Mouse (Mus musculus) intestine, postnatal 0 days (tissue): Measurements from ENCODE around the gene Tmem214. TPM values are rescaled to one million over a fixed set of nuclear protein-coding genes. Genes with fewer than 3 reads are reported as not detected.
A peak's percentile ranks its signal among the peaks of the same experiment; 100 is the strongest.

Experiments used
- ATAC-seq: fragments of 200-750 bp; cut with Nextera tagmentation; 2 replicates; pipeline ENCODE4 v1.8.0; 2017; ENCODE audit warnings: mild to moderate bottlenecking, moderate TSS enrichment, moderate library complexity
- H3K27ac ChIP-seq: fragments of 300-500 bp; sonication (generic); 2 replicates; pipeline ENCODE4 v1.5.1; 2014; ENCODE audit warnings: mild to moderate bottlenecking, low read depth, low read length, moderate library complexity
- H3K27me3 ChIP-seq: fragments of 300-500 bp; sonication (generic); replicated peaks from 2 replicates; pipeline ENCODE4 v1.6.1; 2014; ENCODE audit warnings: low read length, mixed read lengths; ENCODE audit not compliant: control insufficient read depth, insufficient read depth
- H3K36me3 ChIP-seq: fragments of 300-500 bp; sonication (generic); 2 replicates; pipeline ENCODE4 v1.6.1; 2014; ENCODE audit warnings: mild to moderate bottlenecking, moderate library complexity; ENCODE audit not compliant: control insufficient read depth, insufficient read depth
- H3K4me1 ChIP-seq: fragments of 300-500 bp; sonication (generic); replicated peaks from 2 replicates; pipeline ENCODE4 v1.6.1; 2014; ENCODE audit warnings: antibody characterized with exemption, low read length, mixed read lengths; ENCODE audit not compliant: control insufficient read depth, insufficient read depth
- H3K4me2 ChIP-seq: fragments of 300-500 bp; sonication (generic); replicated peaks from 2 replicates; pipeline ENCODE4 v1.6.1; 2014; ENCODE audit warnings: low read depth, mild to moderate bottlenecking, moderate library complexity
- H3K4me3 ChIP-seq: fragments of 300-500 bp; sonication (generic); 2 replicates; pipeline ENCODE4 v1.5.1; 2014; ENCODE audit warnings: low read depth, low read length
- H3K9ac ChIP-seq: fragments of 300-500 bp; sonication (generic); 2 replicates; pipeline ENCODE4 v1.6.1; 2014; ENCODE audit warnings: mild to moderate bottlenecking, low read depth, low read length
- H3K9me3 ChIP-seq: fragments of 300-500 bp; sonication (generic); 2 replicates; pipeline ENCODE4 v1.6.1; 2016; ENCODE audit warnings: mixed run types; ENCODE audit not compliant: control insufficient read depth
- CTCF ChIP-seq: sonication (generic); IDR thresholded peaks from 2 replicates; pipeline ENCODE4 v1.5.1; 2016; ENCODE audit warnings: low read depth, mild to moderate bottlenecking, control low read depth, antibody characterized with exemption, moderate library complexity
- WGBS: fragments of 180-500 bp; shearing (Covaris S2); extraction: QIAGEN DNeasy Blood & Tissue Kit; methylation state at CpG from one replicate; pipeline ENCODE4 v1.1.7; 2014; 5-methylcytosine and 5-hydroxymethylcytosine counted together
- polyA plus RNA-seq: library from polyadenylated mRNA; unstranded; fragments of >200 nt; fragmentation: Nextera tagmentation; extraction: Ambion mirVana; gene quantifications from 2 replicates; pipeline ENCODE4 v1.2.1, GENCODE M21; 2015

The Tmem214 gene
- polyA plus RNA-seq, 1 experiment from 2014 or later: 46.1 TPM

DNA sequence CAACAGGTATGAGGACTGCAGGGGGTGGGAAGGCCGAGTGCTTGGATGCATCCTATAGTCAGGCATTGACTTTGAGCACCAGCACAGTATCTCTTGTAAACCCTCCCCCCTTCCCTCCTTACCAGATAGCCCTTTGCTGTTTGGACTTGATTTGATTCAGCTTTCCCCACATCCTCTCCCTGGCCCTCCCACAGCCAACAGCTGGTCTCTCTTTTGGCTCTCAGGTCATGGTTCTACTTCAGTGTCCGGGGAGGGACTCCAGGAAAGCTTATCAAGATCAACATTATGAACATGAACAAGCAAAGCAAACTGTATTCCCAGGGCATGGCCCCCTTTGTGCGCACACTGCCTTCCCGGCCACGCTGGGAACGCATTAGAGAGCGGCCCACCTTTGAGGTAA, 22.6 kb downstream of the Tmem214 start:
- Histone ChIP-seq H3K4me2 (peak overlapping the region; percentile 17; the same call in 1 of the 2 replicates), H3K27ac (peak overlapping the region; percentile 15), H3K9ac (no peak overlapping the region), H3K36me3 (peaks cover 35% of the 10 kb centered on the region), H3K4me3 (no peak overlapping the region), H3K4me1 (no peaks in the 10 kb centered on the region), H3K9me3 (no peaks in the 10 kb centered on the region), H3K27me3 (no peaks in the 10 kb centered on the region)
- WGBS: 62% methylated on average over 7 of the region's 7 CpGs
- no peak for TF ChIP-seq CTCF
- ATAC-seq: no peak

DNA sequence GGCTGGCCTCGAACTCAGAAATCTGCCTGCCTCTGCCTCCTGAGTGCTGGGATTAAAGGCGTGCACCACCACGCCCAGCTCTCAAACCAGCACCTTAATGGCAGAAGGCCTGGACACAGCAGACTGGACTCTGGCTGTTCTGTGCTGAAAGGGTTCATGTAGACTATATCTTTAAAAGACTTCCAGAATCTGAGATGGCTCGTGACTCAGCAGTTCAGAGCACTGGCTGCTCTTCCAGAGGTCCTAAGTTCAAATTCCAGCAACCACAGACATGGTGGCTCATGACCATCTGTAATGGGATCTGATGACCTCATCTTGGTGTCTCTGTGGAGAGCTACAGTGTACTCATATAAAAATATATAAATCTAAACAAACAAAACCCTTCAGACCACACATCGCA, 34.0 kb downstream of the Tmem214 start:
- H3K4me2 ChIP-seq: no peak overlapping the region
- no peaks in the 10 kb centered on the region for H3K27me3 ChIP-seq
- TF ChIP-seq CTCF: no peak
- peaks cover 25% of the 10 kb centered on the region for H3K36me3 ChIP-seq
- H3K4me1 ChIP-seq: no peaks in the 10 kb centered on the region; the same call in none of the 2 replicates
- no peak overlapping the region for H3K27ac ChIP-seq
- peak; percentile 60 for ATAC-seq
- 81% methylated on average over 5 of the region's 5 CpGs for WGBS
- no peak overlapping the region for H3K9ac ChIP-seq
- H3K4me3 ChIP-seq: no peak overlapping the region
- no peaks in the 10 kb centered on the region for H3K9me3 ChIP-seq

DNA sequence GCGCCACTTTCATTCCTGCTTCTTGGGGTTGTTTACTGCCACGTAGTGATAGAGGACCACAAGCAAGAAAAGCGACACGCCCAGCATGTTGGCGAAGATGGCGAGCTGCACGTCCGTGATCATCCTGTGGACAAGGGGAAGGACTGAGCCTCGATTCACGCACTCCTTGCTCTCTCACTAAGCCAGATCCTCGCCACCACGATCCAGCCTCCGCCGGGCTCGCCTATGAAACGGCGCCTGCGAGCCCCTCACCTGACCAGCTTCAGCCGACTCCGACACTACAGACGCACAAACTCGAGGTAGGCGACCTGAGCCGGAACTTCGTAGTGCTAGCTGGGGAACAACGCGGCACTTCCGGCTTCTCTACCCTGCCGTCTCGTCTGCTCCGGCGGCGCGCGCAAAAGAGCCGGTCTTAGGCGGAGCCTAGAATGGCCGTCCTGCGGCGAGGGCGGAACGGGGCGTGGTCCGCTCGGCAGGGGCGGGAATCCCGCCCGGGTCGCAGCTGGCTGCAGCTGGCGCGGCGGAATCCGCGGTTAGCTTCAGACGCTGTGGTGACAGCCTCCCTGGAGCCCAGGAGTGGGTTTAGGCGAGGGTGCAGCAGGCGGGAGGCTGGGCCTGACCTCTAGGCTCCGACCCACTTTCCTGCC, 39.7 kb downstream of the Tmem214 start, which contains the start of gene Ost4:
Gene Ost4, minus strand, starts transcription at position 376 of the 647 bp plus-strand sequence.
- H3K4me3 ChIP-seq: peak within 1 kb of the TSS; percentile 75
- H3K4me1 ChIP-seq: peaks cover 24% of the 10 kb centered on the region
- ATAC-seq: peak; percentile 89
- TF ChIP-seq CTCF: no peak
- H3K36me3 ChIP-seq: peaks cover 25% of the 10 kb centered on the region
- H3K27me3 ChIP-seq: no peaks in the 10 kb centered on the region
- no peaks in the 10 kb centered on the region for H3K9me3 ChIP-seq
- peak within 1 kb of the TSS; percentile 95 for H3K27ac ChIP-seq
- H3K9ac ChIP-seq: peak within 1 kb of the TSS; percentile 81
- WGBS: under 1% methylated on average over 58 of the region's 58 CpGs
- H3K4me2 ChIP-seq: peak within 1 kb of the TSS; percentile 90

DNA sequence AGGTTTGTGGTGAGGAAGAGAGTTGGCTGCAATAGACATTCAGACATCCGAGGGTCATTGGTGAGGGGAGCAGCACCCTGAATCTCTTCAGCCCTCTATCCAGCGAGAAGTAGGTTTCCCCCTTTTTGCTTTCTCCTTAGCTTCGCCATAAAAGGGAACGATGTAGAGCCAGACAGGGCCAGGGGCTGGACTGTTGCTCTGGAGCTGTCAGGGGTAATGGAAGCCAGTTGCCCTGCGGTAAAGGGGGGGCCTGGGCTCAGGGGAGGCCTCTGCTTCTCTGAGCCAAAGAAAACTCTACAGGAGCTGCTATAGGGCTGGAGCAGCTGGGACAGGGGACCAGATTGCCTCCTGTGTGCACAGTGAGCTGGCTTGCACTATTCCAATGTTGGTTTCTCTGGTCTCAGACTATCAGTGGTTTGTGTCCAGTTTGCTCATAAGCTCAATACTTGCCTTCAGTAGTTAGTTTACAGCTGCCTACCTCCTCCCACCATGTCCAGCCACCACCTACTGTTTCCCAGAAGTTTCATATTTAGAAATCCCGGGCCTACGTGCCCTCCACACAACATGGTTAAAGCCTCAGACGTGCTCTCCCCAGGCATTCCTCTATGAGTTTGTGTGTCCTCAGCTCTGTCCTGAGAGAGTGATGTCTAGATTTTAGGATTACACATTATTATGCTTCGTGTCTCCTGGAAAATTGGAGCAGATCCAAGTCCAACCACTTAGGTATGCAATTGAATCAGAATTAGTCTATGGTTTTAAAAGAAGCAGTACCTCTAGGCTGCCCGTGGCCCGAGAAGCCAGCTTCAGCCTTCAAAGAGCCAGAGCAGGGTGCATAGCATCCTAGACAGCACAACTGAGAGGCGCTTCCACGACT, 40.9 kb downstream of the Tmem214 start:
- H3K4me1 ChIP-seq: peaks cover 24% of the 10 kb centered on the region
- H3K9me3 ChIP-seq: no peaks in the 10 kb centered on the region
- H3K9ac ChIP-seq: peak overlapping the region; percentile 69; the same call in 1 of the 2 replicates
- no peak for TF ChIP-seq CTCF
- no peaks in the 10 kb centered on the region for H3K27me3 ChIP-seq
- peak overlapping the region; percentile 95 for H3K27ac ChIP-seq
- H3K36me3 ChIP-seq: peaks cover 23% of the 10 kb centered on the region
- WGBS: 25% methylated on average over 13 of the region's 13 CpGs
- no peak for ATAC-seq
- peak overlapping the region; percentile 90 for H3K4me2 ChIP-seq
- peak overlapping the region; percentile 75 for H3K4me3 ChIP-seq

DNA sequence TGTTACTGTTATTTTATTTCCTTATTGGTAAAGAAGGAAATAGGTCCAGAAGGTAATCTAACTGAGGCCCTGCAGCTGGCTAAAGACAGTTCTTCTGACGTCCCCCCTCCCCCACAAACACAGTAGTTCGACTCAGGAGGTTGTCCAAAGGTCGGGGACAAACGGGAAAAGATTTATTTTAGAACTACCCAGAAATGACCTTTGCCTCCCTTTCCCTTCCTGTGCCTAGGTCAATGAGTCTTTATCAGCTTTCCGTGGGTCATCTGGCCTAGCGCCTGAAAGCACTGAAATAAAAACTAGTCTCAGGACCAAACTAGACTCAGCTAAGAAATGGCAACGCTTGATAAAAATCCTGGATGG, 41.5 kb downstream of the Tmem214 start:
- WGBS: 5% methylated on average over 7 of the region's 7 CpGs
- Histone ChIP-seq H3K27ac (peak overlapping the region; percentile 95), H3K9ac (no peak overlapping the region), H3K4me3 (no peak overlapping the region), H3K36me3 (peaks cover 17% of the 10 kb centered on the region), H3K9me3 (no peaks in the 10 kb centered on the region), H3K4me1 (peaks cover 24% of the 10 kb centered on the region), H3K27me3 (no peaks in the 10 kb centered on the region), H3K4me2 (peak overlapping the region; percentile 90)
- no peak for TF ChIP-seq CTCF
- peak; percentile 25 for ATAC-seq

DNA sequence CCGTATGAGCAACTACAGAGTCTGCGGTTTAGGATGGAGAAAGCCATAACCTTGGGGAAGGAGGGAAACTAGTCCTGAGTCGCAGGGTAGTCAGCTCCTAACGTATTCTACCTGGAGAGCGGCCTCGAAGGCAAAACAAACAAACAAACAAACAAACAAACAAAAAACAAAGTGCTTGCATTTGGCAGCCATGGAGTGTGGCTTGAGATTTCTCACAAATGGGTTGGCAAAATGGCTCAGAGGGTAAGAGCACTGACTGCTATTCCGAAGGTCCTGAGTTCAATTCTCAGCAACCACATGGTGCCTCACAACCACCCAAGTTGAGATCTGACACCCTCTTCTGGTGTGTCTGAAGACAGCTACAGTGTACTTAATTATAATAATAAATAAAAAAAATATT, 42.1 kb downstream of the Tmem214 start:
- H3K9ac ChIP-seq: no peak overlapping the region
- H3K27ac ChIP-seq: peak overlapping the region; percentile 95
- H3K9me3 ChIP-seq: no peaks in the 10 kb centered on the region
- no peaks in the 10 kb centered on the region for H3K27me3 ChIP-seq
- TF ChIP-seq CTCF: no peak
- H3K36me3 ChIP-seq: peaks cover 11% of the 10 kb centered on the region
- ATAC-seq: no peak
- no peak overlapping the region for H3K4me2 ChIP-seq
- WGBS: 73% methylated on average over 7 of the region's 7 CpGs
- H3K4me1 ChIP-seq: peaks cover 24% of the 10 kb centered on the region
- no peak overlapping the region for H3K4me3 ChIP-seq
